Mouse (Mus musculus) mature B cell (primary cell): ENCODE data around the gene Fam149a.
"Not testable (repeated sequence)": the region's sequence is repeated elsewhere in the genome, so short reads cannot be mapped to it uniquely, and the experiment has no call there.

Source experiments
- in situ Hi-C: fragments of 300-500 bp; cut with MboI; formaldehyde crosslinking; loops from 2 replicates; pipeline ENCODE4 v1.14.3; 2019

Fam149a gene

DNA sequence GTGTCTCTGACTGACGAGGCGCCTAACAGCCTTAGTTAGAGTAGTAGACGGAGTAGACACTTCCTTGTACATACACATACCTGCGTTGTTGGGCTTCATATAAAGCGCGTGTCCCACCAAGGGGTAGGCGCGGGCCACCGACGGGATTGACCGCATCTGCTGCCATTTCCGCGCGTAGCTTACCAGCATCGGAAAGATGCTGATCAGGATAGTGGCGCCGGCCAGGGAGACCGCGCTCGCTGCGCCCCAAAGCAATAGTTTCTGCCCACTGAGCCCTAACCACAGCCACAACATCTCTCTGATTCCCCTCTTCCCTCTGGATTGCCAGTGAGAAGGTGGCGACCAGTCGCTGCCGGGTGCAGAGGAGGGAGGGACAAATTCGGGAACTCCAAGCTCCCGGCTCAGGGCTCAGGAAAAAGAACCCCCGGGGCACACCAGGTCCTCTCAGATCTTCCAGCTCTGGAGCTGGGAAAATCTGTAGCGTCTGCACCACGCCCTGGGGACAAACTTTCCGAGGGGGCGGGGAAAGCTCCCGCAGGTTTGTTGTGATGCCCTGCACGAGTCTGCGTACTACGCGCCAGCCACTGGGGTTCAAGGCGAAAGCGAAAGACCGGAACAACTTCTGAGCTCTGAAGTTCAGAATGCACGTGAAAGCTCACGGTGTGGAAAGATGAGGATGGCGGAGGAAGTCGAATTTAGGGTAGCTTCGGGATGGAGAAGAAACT is 49.2 kb downstream of the Fam149a start, which contains the start of gene Cyp4v3:
Gene Cyp4v3 (minus strand): TSS at position 532 of the 725 bp plus-strand sequence.
- in situ Hi-C loops: no loop called here

DNA sequence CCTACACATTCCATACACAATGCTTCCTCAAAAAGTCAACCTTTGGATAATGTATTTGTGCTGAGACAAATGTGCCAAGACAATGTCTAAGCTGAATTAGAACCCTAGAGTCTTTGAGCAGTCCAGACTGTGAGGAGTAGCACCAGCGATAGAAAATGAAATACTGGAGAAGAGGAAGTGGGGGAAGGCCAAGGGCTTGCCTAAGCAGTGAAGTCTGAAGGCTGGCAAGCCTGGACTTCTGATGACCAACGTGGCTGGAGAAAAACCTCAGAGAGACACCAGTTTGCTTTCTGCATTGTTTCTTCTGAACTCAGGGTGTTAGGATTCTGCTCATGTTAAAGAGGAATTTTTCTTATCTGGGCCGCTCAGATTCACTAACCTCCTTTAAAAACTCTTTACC is 51.2 kb downstream of the Fam149a start:
- in situ Hi-C loops: no loop called here

DNA sequence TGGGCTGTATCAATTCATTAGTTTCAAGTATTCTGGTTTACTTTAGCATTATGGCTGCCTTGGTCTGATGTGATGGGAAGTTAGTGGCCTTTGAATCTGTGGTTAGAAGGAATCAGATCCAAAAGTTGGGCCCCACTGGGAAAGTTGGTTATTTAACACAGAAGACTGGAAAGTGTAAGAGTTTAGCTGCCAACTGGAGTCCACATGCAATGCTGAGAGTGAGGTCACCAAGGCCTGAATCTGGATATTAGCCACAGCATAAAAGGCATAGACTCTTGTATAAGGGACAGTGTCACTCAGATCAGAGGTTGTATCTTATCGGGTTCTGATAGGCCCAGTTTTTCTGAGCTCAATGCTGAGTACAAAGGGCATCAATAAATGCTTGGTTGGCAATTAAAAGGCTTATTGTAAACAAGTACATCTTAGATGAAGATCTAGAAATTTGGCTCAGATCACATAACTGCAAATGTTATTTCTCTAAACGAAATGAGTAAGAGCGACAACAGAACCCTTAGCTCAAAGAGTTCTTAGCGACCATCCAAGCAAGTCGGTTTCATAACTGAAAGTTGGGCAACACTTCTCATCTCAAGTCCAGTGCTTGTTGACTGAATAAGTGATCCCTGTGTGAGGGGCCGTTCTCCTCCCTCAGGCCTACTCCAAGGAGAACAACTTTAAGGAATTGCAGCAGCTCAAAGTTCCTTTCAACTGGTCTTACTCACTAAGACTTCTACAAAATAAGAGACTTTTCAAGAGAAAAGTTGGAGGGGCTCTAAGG is 52.7 kb downstream of the Fam149a start:
- in situ Hi-C loops: no loop called here

DNA sequence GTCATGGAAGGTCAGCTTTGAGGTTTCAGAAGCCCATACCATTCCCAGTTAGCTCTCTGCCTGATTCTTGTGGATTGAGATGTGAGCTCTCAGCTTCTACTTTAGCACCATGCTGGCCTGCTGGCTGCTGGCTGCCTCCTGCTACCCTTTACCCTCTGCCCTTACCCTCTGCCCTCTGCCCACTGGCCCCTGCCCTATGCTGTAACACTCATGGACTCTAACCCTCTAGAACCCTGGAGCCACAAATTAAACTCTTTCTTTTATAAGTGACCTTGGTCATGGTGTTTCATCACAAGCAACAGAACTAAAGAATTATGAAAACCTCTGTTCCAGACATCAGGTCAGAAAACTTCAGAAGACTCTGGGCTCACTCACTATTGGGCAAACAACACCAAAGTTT is 55.0 kb downstream of the Fam149a start:
- in situ Hi-C loops: not testable (repeated sequence)

DNA sequence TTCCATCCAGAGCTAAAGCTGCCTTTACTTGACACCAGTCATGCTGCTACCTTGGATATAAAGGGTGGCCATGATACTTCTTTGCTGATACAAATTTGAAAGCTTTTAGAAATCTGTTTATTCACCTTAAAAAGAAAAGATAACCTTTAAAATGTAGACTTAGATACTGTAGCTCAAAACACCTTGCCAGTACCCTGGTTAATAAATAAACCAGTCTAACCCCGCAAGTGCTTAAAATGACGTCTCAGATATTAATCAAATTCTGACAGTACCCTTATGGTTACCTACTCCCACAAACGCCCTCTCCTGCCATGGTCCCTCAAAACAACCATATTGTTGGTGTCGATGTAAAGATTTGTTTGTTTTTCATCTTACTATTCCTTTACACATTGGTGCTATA is 57.9 kb downstream of the Fam149a start:
- in situ Hi-C loops: no loop called here

DNA sequence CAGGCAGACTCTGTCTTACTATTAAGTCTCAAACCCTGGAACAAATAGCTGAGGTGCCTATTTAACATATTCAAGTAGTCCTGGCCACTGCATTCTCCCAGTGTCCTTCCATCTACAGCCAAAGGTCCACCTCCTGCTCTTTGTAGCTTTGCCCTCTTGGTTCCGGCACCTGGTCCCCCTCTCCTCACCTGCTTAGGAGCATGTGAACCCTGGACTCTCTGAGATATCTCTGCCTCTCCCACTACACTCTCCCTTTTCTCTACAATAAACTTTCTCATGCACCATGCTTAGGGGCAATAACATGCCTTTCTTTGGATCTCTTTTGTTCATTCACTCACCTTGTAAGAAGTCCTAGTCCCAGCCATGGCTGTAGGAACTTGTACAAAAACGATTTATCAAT is 60.7 kb downstream of the Fam149a start:
- in situ Hi-C loops: no loop called here

DNA sequence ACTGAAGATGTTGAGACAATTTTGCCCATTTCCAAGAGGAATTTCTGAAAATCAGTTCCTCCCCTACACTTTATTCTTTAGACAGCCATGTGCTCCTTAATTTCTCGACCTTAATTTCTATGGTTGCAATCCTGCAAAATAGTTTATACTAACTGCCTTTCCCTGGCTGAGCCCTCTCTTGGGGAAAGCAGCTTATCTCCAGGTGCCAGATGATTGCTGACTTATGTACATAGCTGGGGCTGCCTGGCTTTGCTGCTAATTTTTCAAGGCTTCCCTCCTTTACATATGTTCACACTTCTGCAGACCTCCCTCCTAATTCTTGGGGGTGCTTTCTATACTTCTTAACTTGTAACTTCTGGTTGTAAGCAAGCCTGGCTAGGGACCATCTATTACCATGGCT is 61.2 kb downstream of the Fam149a start:
- in situ Hi-C loops: no loop called here

DNA sequence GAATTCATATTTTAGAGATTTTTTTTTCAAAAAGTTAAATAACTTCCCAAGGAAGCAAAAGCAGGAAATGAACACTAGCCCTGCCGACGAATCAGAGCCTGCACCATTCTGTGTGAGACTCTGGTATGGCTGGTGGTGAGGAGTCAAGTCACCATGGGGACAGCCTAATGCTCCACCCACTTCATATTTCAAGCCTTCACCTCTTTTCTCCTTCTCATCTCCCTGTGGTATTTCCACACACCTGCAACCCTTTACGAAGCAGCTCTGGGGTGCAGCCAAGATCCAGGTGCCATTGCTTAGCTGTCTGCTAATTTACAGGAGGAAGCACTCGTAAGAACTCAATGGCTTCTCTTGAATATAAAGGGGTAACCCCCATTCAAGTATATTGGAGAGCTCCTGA is 71.1 kb downstream of the Fam149a start:
- in situ Hi-C loops: no loop called here

DNA sequence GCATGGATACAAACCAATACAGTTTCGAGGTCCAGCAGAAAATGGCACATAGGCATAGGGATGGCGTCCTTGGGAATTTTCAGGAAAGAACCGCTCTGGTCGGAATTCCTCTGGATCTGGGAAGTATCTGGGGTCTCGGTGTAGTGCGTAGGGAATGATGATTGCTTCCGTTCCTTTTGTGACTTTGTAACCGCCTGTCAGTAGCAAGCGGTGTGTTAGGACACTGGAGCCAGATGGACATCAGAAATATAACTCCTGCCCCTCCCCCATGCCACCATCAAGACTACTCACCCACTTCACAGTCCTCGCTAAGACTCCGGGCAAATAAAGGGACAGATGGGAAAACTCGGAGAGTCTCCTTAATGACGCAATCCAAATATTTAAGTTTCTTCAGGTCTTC is 73.7 kb downstream of the Fam149a start, which contains the start of gene Gm45753:
Gene Gm45753 (minus strand): TSS at position 101 of the 400 bp plus-strand sequence.
- in situ Hi-C loops: no loop called here

DNA sequence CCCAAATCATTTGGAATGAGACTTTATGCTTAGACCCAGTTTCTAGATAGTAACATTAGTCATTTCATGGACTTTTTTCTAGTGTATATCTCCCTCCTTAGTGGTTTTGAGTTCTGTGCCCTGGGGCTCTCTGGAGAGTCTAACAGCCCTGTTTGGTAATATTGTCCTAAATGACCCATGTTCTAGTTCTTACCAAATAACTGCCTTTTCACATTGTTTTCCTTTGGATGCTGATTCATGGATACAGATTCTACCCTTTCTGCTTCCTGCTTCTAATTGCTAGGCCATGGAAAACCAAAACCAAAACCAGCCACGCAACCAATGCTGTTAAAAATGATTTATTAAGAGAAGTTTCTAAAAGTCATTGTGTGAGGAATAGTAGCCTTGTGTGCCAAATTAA is 76.6 kb downstream of the Fam149a start:
- in situ Hi-C loops: no loop called here

DNA sequence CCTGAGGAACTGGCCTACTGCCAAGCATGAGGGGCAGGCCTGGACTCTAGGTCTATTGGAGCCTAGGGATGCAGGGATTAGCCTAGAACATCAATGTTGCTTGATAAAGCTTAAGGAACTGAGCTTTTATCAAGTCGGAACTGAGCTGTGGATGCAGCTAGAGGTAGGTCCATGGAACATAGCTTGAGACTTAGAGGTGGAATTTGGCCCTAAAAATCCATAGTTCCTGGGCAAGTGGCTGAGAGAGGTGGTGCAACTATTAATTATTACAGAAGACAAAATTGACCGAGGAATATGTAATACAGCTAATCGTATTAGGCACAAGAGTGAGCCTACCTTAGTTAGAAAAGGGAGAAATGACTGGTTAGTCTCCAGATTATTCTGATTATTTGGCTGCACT is 77.7 kb downstream of the Fam149a start:
- in situ Hi-C loops: no loop called here

DNA sequence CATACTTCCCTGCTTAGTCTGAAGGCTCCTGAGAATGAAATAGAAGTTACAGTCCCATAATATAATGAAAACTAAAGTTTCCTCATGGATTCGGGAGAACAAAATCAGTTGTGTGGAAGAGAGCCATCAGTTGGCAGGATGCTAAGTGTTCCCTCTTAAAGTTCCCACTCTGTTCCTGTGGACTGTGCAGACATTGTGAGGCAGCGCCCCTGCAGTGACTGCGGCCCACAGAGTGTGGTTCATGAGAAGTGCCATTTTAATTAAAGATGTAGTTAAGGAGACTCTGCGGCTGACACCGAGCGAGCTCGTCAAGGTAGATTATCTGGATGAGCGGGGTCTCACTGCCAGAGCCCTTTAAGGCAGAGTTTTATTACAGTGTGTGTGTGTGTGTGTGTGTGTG is 79.7 kb downstream of the Fam149a start:
- in situ Hi-C loops: no loop called here

DNA sequence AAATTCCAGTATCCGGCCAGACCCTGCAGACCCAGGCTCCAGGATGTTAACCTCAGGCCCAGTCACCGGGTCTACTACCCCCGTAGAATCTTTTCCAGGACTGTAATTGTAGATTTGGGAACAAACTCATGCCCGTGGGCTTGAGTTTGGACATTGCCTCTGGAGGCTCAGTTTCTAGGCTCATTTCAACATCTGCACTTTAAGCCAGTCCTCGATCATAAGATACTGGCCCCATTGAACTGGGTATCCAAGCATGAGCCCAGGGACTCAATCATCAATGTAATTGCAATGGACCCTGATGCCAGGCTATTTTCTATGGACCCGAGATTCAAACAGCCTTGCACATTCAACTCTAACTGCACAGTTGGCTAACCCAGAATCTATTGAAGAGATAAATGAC is 86.8 kb downstream of the Fam149a start:
- in situ Hi-C loops: no loop called here

DNA sequence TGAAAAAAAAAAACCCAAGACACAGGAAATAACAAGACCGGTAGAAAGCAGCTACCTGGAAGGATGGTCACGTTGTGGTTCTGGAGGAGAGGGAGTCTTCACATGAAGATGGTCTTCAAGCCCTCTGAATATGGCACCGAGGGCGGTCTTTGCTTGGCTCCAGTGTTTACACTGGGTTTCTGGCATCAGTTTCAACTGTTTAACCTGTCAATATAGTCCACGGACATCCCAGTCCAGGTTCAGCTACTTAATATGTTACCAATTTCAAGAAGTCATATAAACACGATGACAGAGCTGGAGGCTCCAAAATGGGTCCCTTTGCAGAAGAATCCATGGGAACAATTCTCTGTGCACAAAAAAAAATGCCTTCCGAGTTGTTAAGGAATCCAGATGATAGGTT is 87.4 kb downstream of the Fam149a start, which contains the start of gene Klkb1:
Gene Klkb1 (minus strand): TSS at position 173 of the 400 bp plus-strand sequence.
- in situ Hi-C loops: no loop called here

DNA sequence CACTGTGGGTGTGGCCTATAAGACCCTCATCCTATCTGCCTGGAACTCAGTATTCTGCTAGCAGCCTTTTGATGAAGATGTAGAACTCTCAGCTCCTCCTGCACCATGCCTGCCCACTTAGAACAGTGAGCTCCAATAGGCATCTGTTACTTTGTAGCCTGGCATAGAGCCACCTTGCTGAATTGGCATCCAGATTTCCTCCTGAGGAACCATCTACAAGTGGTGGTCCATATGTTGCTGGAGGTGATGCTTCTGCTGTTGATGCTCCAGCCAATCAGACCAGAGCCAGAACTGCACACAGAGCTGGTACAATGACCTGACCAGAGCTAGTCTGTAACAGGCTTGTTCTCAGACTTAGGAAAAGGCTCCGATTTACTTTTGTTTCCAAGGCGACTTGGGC is 90.3 kb downstream of the Fam149a start:
- in situ Hi-C loops: no loop called here
